Mouse (Mus musculus): ENCODE measurements at regions not wholly inside any gene's neighbourhood (a gene's known extent, or its start where the extent isn't known, plus 50 kb on each side); places are given as distances from the start of the nearest gene placed in this dataset.

- Histone ChIP-seq H3K4me2 (replicated peaks) (no peak overlapping the region), H3K27ac (replicated peaks) (no peak overlapping the region), H3K27me3 (no peaks in the 10 kb centered on the region), H3K36me3 (no peaks in the 10 kb centered on the region), H3K9ac (replicated peaks) (no peak overlapping the region), H3K4me3 (no peak overlapping the region), H3K9me3 (no peaks in the 10 kb centered on the region), H3K4me1 (no peaks in the 10 kb centered on the region)
- no peak for ATAC-seq (replicated peaks)
- 12% methylated on average over 5 of the region's 5 CpGs for WGBS
Observed at GRCm38 (mm10) chr17:16571403-16571802, 492.5 kb upstream of the Zfp960 start.

- no peak overlapping the region for H3K4me2 ChIP-seq (replicated peaks)
- 75% methylated on average over 1 of the region's 1 CpGs for WGBS
- H3K27me3 ChIP-seq = no peaks in the 10 kb centered on the region
- H3K4me3 ChIP-seq = no peak overlapping the region
- H3K27ac ChIP-seq (replicated peaks) = no peak overlapping the region
- no peak overlapping the region for H3K9ac ChIP-seq (replicated peaks)
- H3K4me1 ChIP-seq = no peaks in the 10 kb centered on the region
- H3K36me3 ChIP-seq = no peaks in the 10 kb centered on the region
- no peaks in the 10 kb centered on the region for H3K9me3 ChIP-seq
- no peak for ATAC-seq (replicated peaks)
Observed at GRCm38 (mm10) chr17:16588791-16589190, 475.1 kb upstream of the Zfp960 start.

GRCm38 (mm10) chr17:16599671-16600070 is 464.2 kb upstream of the Zfp960 start:
- no peak overlapping the region for H3K9ac ChIP-seq (replicated peaks)
- ATAC-seq (replicated peaks) = peak; percentile 90
- peaks cover 5% of the 10 kb centered on the region; the same call in 1 of the 2 replicates for H3K4me1 ChIP-seq
- no peaks in the 10 kb centered on the region for H3K9me3 ChIP-seq
- H3K27ac ChIP-seq (replicated peaks) = no peak overlapping the region
- H3K4me2 ChIP-seq (replicated peaks) = no peak overlapping the region
- H3K36me3 ChIP-seq = no peaks in the 10 kb centered on the region
- H3K4me3 ChIP-seq = no peak overlapping the region
- H3K27me3 ChIP-seq = no peaks in the 10 kb centered on the region
- WGBS = 23% methylated on average over 3 of the region's 3 CpGs

GRCm38 (mm10) chr17:16612405-16612979 is 451.4 kb upstream of the Zfp960 start:
- 51% methylated on average over 1 of the region's 1 CpGs for WGBS
- H3K4me2 ChIP-seq (replicated peaks) = no peak overlapping the region
- no peaks in the 10 kb centered on the region for H3K4me1 ChIP-seq
- no peaks in the 10 kb centered on the region for H3K36me3 ChIP-seq
- no peak overlapping the region for H3K4me3 ChIP-seq
- no peak overlapping the region for H3K9ac ChIP-seq (replicated peaks)
- H3K9me3 ChIP-seq = no peaks in the 10 kb centered on the region
- no peaks in the 10 kb centered on the region for H3K27me3 ChIP-seq
- no peak overlapping the region for H3K27ac ChIP-seq (replicated peaks)
- ATAC-seq (replicated peaks) = no peak; the same call in 1 of the 2 replicates

GRCm38 (mm10) chr17:16621931-16622556 is 441.9 kb upstream of the Zfp960 start:
- no peak for ATAC-seq (replicated peaks)
- Histone ChIP-seq H3K36me3 (no peaks in the 10 kb centered on the region), H3K27me3 (no peaks in the 10 kb centered on the region)

GRCm38 (mm10) chr17:16629854-16630253 is 434.1 kb upstream of the Zfp960 start:
- no peak overlapping the region for H3K4me3 ChIP-seq
- no peak for ATAC-seq (replicated peaks)

More at GRCm38 (mm10) chr17:16621931-16622556, 441.9 kb upstream of the Zfp960 start:
- no peaks in the 10 kb centered on the region for H3K9me3 ChIP-seq
- no peak overlapping the region for H3K4me3 ChIP-seq
- H3K4me2 ChIP-seq (replicated peaks) = no peak overlapping the region
- H3K4me1 ChIP-seq = no peaks in the 10 kb centered on the region
- WGBS = 84% methylated on average over 4 of the region's 4 CpGs
- H3K9ac ChIP-seq (replicated peaks) = no peak overlapping the region
- no peak overlapping the region for H3K27ac ChIP-seq (replicated peaks)

GRCm38 (mm10) chr17:16633426-16633825 is 430.5 kb upstream of the Zfp960 start:
- Histone ChIP-seq H3K9me3 (no peaks in the 10 kb centered on the region), H3K4me3 (no peak overlapping the region), H3K27me3 (no peaks in the 10 kb centered on the region), H3K9ac (replicated peaks) (no peak overlapping the region), H3K27ac (replicated peaks) (no peak overlapping the region), H3K4me2 (replicated peaks) (no peak overlapping the region), H3K36me3 (no peaks in the 10 kb centered on the region), H3K4me1 (0 out of 2 replicates have a peak, but pooled peaks cover 2% of the 10 kb centered on the region)
- ATAC-seq (replicated peaks) = no peak

More at GRCm38 (mm10) chr17:16629854-16630253, 434.1 kb upstream of the Zfp960 start:
- Histone ChIP-seq H3K4me2 (replicated peaks) (no peak overlapping the region), H3K4me1 (0 out of 2 replicates have a peak, but pooled peaks cover 2% of the 10 kb centered on the region), H3K36me3 (no peaks in the 10 kb centered on the region), H3K27ac (replicated peaks) (no peak overlapping the region), H3K9me3 (no peaks in the 10 kb centered on the region), H3K9ac (replicated peaks) (no peak overlapping the region), H3K27me3 (no peaks in the 10 kb centered on the region)
- 71% methylated on average over 1 of the region's 1 CpGs for WGBS

- H3K27ac ChIP-seq (replicated peaks) = no peak overlapping the region
- H3K4me1 ChIP-seq = no peaks in the 10 kb centered on the region
- no peaks in the 10 kb centered on the region for H3K27me3 ChIP-seq
- ATAC-seq (replicated peaks) = no peak
- no peak overlapping the region for H3K4me2 ChIP-seq (replicated peaks)
- H3K36me3 ChIP-seq = no peaks in the 10 kb centered on the region
- no peak overlapping the region for H3K4me3 ChIP-seq
- no peaks in the 10 kb centered on the region for H3K9me3 ChIP-seq
- no peak overlapping the region for H3K9ac ChIP-seq (replicated peaks)
Observed at GRCm38 (mm10) chr17:16637463-16637862, 426.4 kb upstream of the Zfp960 start.

- Histone ChIP-seq H3K27ac (replicated peaks) (no peak overlapping the region), H3K27me3 (no peaks in the 10 kb centered on the region), H3K4me1 (no peaks in the 10 kb centered on the region), H3K4me2 (replicated peaks) (no peak overlapping the region), H3K9me3 (no peaks in the 10 kb centered on the region), H3K36me3 (no peaks in the 10 kb centered on the region), H3K9ac (replicated peaks) (no peak overlapping the region), H3K4me3 (no peak overlapping the region)
- ATAC-seq (replicated peaks) = no peak
- WGBS = 28% methylated on average over 1 of the region's 1 CpGs
Observed at GRCm38 (mm10) chr17:16647942-16648341, 416.0 kb upstream of the Zfp960 start.

- no peaks in the 10 kb centered on the region for H3K27me3 ChIP-seq
- no peak for ATAC-seq (replicated peaks)
Observed at GRCm38 (mm10) chr17:16665253-16665652, 398.7 kb upstream of the Zfp960 start.

GRCm38 (mm10) chr17:16667606-16668005 is 396.3 kb upstream of the Zfp960 start:
- H3K4me1 ChIP-seq = no peaks in the 10 kb centered on the region
- no peaks in the 10 kb centered on the region for H3K36me3 ChIP-seq
- no peaks in the 10 kb centered on the region for H3K27me3 ChIP-seq
- WGBS = 85% methylated on average over 1 of the region's 1 CpGs
- no peak overlapping the region for H3K9ac ChIP-seq (replicated peaks)
- no peaks in the 10 kb centered on the region for H3K9me3 ChIP-seq
- ATAC-seq (replicated peaks) = 0 out of 2 replicates have a peak, but pooled peaks have one; percentile 32
- no peak overlapping the region for H3K4me3 ChIP-seq
- H3K27ac ChIP-seq (replicated peaks) = no peak overlapping the region
- H3K4me2 ChIP-seq (replicated peaks) = no peak overlapping the region

More at GRCm38 (mm10) chr17:16665253-16665652, 398.7 kb upstream of the Zfp960 start:
- H3K9ac ChIP-seq (replicated peaks) = no peak overlapping the region
- no peak overlapping the region for H3K27ac ChIP-seq (replicated peaks)
- no peaks in the 10 kb centered on the region for H3K36me3 ChIP-seq
- H3K4me3 ChIP-seq = no peak overlapping the region
- H3K4me2 ChIP-seq (replicated peaks) = no peak overlapping the region
- H3K4me1 ChIP-seq = no peaks in the 10 kb centered on the region
- H3K9me3 ChIP-seq = no peaks in the 10 kb centered on the region

- ATAC-seq (replicated peaks) = peak; percentile 69; the same call in 1 of the 2 replicates
- no peak overlapping the region for H3K27ac ChIP-seq (replicated peaks)
- H3K9me3 ChIP-seq = no peaks in the 10 kb centered on the region
- H3K4me3 ChIP-seq = no peak overlapping the region
- H3K9ac ChIP-seq (replicated peaks) = no peak overlapping the region
- H3K4me2 ChIP-seq (replicated peaks) = no peak overlapping the region
- H3K27me3 ChIP-seq = no peaks in the 10 kb centered on the region
- no peaks in the 10 kb centered on the region for H3K36me3 ChIP-seq
- H3K4me1 ChIP-seq = no peaks in the 10 kb centered on the region
Observed at GRCm38 (mm10) chr17:16704199-16704598, 359.7 kb upstream of the Zfp960 start.

- H3K4me1 ChIP-seq = no peaks in the 10 kb centered on the region
Observed at GRCm38 (mm10) chr17:16705890-16706289, 358.0 kb upstream of the Zfp960 start.

More at GRCm38 (mm10) chr17:16705890-16706289, 358.0 kb upstream of the Zfp960 start:
- ATAC-seq (replicated peaks) = peak; percentile 57
- no peaks in the 10 kb centered on the region for H3K9me3 ChIP-seq
- 89% methylated on average over 1 of the region's 1 CpGs for WGBS
- H3K36me3 ChIP-seq = no peaks in the 10 kb centered on the region
- H3K27ac ChIP-seq (replicated peaks) = no peak overlapping the region
- H3K9ac ChIP-seq (replicated peaks) = no peak overlapping the region
- H3K27me3 ChIP-seq = no peaks in the 10 kb centered on the region
- H3K4me2 ChIP-seq (replicated peaks) = no peak overlapping the region
- no peak overlapping the region for H3K4me3 ChIP-seq
